Mouse (Mus musculus) right cerebral cortex, postnatal 36 days (tissue): ENCODE data around the gene Tmem151b.

ENCODE experiments used
- DNase-seq, 2 experiments: peaks; one replicate each; pipeline ENCODE4 v3.0.0; 2022; ENCODE audit warnings: low spot score in 2 of 2, mixed read lengths in 1 of 2

Tmem151b gene

DNA sequence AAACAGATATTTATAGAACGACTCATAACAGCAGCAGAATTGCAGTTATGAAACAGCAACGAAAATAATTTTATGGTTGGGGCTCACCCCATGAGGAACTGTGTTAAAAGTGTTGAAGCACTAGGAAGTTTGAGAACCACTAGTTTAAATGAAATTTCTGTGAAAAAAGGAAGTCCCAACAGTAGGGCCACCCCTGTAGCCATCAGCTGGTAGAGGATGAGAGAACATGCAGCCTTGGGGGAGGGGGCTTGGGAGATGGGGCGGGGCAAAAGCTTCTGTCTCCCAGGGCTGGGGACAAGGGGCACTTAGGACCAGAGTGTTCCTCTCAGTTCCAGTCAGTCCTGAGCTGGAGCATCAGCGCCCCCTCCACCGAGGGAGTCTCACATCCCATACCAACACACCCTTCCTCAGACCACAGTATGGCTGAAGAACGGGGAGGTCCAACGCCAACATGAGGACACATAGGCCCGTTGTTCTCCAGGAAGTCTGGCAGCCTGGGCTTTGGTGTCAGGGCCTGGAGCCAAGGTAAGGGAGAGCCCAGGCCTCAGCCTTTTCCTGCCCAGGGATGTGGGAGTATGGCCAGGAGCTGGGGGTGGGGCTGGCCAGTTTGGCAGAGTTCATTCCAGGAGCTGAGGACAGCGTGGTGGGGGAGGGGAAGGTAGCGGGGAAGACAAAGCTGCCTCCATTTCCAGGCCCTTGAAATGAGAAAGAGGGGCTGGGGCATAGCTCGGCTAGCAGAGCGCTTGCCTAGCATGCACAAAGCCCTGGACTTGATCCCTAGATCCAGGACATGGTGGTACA, 34.8 kb upstream of the Tmem151b start:
- DNase-seq: peak; percentile 42 to 44

GRCm38 (mm10) chr17:45582715-45583355, 33.4 kb upstream of the Tmem151b start:
- no peak for DNase-seq

- no peak for DNase-seq
Measured at GRCm38 (mm10) chr17:45582188-45582587, 32.7 kb upstream of the Tmem151b start.

DNA sequence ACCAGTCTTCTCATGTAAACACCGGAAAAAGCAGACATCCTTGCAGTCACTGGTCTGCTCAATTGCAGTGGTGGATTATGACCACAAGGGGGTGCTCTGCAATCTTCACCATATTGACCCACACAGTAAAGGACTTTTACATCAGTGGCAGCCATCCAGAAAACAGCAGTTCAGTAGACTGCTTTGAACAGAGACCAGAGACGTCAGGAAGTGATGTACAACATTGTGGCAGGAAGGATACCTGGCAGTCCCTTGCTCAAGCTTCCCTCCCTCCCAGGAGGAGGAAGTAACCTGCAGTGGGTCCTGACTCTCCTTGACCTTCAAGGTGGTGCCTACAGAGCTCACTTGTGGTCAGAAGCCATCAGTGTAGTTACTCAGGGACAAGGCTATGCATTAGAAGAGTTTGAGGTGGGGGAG, 32.1 kb upstream of the Tmem151b start:
- no peak for DNase-seq

DNA sequence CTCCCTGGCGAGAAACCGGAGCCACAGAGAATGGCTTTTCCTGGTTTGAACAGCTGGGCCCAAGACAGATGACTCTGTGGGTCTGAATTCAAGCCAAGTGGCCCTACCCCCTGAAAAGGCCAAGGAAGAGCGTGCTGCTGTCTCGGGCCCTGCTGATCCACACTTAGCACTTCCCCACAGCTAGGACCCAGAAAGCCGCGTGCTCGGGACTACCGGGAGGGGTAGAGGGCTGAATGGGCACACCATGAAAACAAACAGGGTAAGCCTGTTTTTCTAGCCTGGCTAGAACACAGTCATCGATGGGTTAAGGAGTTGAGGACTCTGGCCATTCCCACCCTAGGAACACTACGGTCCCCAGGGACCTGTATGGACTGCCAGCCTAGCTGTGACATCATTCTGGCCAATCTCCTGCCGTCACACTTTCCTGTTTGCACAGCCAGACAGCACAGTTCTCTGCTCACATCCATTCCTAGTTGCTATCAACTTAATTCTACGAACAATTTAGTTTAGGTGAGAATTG, 31.5 kb upstream of the Tmem151b start:
- no peak for DNase-seq

GRCm38 (mm10) chr17:45579554-45579953, 30.1 kb upstream of the Tmem151b start:
- no peak for DNase-seq

DNA sequence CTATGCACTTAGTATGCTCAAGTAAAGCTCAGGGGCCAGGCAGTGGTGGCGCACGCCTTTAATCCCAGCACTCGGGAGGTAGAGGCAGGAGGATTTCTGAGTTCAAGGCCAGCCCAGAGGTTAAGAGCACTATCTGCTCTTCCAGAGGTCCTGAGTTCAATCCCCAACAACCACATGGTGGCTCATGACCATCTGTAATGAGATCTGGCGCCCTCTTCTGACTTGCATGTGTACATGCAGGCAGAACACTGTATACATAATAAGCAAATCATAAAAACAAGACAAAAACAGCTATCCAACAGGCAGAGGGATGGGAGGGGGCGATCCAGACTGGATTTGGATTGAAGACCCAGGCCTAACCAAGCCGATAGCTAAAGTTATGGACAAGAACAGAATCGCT, 29.4 kb upstream of the Tmem151b start:
- DNase-seq: no peak

- no peak for DNase-seq
Measured at GRCm38 (mm10) chr17:45578242-45578641, 28.8 kb upstream of the Tmem151b start.

DNA sequence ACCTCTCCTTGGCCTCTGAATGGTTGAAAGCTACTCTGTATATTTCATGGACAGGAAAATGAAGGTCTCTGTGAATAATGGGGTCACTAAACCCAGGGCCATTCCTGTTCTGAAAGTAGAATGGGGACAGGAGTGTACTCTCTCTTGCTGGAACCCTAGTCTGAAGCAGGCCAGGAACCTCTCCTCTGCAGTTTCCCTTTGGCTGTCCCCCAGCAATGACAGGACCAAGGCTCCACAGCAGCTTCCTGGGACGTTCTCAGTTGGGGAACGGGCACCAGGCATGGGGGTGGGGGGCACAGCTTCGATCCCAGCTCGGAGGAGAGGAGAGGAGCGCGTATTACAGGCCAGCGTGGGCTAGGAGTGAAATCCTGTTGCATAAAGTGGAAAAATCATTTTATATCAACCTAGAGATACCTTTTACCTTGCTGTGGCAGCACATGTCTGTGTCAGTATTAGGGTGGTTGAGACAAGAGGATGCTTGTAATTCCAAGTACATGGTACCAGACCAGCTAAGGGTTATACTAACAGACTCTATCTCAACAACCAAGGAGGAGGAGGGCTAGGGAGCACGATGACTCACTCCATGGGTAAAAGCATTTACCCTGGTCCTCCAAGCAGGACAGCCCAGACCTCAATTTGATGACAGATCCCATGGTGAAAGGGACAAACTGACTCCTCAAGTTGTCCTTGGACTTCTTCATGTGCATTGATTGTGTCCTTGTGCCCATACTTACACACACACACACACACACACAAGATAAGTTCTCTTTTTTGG, 25.8 kb upstream of the Tmem151b start:
- DNase-seq: no peak

DNA sequence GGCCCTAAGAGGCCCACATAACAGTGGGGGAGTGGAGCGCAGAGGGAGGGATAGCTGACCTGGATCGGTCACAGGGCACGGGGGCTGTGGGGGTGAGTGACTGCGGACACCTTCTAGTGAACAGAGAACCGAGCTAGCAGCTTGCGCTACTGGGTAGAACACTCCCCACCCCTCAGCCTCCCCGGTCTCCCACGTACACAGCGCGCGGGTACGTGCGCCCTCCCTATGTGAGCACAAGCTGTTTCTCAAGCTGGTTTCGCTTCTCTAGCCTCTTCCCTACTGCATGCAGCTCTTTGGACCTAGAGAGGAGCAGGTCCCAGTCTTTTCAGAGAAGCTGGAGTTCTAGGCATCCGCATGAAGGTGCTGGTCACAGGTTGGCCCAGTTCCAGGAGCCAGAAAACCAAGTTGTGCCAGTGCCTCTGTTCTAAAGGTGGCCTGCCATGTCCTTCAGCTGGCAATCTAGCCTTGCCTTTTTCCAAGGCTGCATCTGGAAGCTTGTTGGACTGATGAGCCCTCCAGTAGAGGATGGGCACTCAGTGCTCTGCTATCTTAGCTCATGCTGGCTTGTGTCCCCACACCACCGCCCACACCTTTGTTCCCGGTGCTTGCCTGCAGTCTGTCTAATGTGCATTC, 24.8 kb upstream of the Tmem151b start:
- peak; percentile 82 to 83 for DNase-seq

DNA sequence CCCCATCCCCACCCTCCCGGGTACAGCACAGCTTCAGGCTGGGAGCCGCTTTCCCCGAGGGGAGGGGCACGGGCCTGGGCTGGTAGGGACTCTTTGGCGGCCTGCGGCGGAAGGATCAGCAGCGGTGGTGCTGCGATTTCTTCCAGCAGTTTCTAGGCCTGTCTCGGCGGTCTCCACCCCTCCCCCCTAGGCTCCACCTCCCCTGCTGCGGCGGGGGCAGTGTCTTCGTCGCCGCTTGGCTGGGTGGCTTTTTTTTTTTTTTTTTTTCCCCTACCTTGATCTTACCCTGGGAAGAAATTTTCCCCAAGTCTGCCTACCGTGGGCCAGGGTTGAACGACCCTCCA, 24.3 kb upstream of the Tmem151b start:
- DNase-seq: peak; percentile 92 to 96

DNA sequence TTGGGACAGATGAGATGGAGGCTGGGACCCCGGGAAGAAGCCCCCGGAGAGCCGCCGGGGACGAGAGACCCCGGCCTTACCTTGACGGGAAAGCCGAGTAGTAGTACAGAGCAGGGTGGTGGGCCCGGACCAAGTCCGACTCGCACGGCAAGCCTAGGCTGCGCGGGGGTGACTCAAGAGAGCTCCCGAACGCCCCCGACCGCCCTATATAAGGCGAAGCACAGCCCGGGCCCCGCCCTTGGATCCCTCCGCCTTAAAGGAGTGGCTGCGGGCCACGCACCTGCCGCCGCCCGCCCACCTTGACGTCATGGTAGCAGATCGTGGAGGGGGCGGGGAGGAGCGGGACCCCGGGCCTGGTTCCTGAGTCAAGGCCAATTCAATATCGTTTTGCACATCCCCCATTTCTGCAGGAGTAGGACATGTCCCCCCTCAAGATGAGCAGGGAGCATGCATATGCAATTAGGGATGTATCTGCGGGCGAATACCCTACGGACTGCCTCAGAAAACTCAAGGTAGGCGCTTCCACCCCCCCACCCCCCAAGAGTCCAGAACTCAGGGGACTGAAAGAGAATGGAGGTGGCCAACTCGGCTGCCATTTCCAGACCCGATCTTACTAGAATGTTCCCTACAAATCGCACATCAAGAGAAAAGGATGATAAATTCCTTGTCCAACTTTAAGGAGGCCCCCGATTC, 23.8 kb upstream of the Tmem151b start, which contains the start of gene Hsp90ab1:
Gene Hsp90ab1, minus strand, starts transcription at position 185 of the 693 bp plus-strand sequence.
- DNase-seq: peak; percentile 98 to 99

- peak; percentile 64 to 77 for DNase-seq
Measured at GRCm38 (mm10) chr17:45572103-45573086, 22.9 kb upstream of the Tmem151b start.

- DNase-seq: no peak
Measured at GRCm38 (mm10) chr17:45569999-45570398, 20.5 kb upstream of the Tmem151b start.

DNA sequence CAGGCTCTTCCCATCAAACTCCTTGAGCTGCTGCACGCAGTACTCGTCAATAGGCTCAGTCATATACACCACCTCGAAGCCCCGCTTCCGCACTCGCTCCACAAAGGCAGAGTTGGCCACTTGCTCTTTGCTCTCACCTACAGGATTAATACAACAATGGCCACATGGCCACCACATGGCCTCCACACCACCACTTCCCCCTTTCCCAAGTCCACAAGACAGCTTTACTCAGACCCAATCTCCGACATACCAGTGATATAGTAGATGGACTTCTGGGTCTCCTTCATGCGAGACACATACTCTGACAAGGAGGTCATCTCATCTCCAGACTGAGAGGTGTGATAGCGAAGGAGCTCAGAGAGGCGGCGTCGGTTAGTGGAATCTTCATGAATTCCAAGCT, 19.5 kb upstream of the Tmem151b start:
- DNase-seq: no peak

DNA sequence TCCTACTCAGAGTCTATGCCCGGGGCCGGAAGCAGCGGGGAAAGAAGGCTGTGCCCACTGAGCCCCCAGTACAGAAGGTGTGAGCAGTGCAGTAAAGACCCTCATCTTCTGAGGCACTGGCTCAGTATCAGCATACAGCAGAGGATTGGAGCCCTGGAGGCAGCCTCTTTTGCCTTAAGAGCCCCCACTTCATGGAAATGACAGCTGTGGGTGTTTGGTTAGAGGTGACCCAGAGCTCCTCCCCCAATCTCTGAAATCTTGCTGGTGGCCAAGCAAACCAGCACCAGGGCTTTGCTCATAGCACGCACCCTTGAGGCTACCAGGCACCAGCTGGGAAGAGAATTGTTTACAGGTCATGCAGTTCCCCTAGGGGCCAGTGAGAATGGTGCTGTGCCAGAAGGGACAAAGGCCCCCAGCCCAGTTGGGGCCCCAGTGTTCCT, 17.7 kb upstream of the Tmem151b start:
- no peak for DNase-seq

GRCm38 (mm10) chr17:45566360-45567161, 17.1 kb upstream of the Tmem151b start:
- DNase-seq: no peak

DNA sequence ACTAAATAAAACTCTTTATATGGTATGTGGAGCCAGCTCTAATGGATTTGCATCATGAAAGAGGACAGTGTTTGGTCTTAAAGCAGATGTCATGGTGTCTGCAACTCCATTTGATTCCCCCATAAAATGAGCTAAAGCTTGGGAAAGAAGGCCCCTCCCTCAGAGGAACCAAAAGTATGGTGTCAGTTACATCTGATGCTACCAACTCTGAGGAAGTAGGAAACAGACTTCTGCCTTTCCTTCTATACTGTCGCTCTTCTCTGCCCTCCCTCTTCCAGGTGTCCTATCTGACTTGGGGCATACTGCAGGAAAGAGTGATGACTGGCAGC, 16.5 kb upstream of the Tmem151b start:
- no peak for DNase-seq

- no peak for DNase-seq
Measured at GRCm38 (mm10) chr17:45565103-45565502, 15.6 kb upstream of the Tmem151b start.
